Mouse (Mus musculus): ENCODE measurements around the gene Sbds. TPM values are rescaled to one million over a fixed set of nuclear protein-coding genes. Genes with fewer than 3 reads are reported as not detected.

The Sbds gene
- polyA plus RNA-seq, 2 experiments: 35.8 to 38.1 TPM

DNA sequence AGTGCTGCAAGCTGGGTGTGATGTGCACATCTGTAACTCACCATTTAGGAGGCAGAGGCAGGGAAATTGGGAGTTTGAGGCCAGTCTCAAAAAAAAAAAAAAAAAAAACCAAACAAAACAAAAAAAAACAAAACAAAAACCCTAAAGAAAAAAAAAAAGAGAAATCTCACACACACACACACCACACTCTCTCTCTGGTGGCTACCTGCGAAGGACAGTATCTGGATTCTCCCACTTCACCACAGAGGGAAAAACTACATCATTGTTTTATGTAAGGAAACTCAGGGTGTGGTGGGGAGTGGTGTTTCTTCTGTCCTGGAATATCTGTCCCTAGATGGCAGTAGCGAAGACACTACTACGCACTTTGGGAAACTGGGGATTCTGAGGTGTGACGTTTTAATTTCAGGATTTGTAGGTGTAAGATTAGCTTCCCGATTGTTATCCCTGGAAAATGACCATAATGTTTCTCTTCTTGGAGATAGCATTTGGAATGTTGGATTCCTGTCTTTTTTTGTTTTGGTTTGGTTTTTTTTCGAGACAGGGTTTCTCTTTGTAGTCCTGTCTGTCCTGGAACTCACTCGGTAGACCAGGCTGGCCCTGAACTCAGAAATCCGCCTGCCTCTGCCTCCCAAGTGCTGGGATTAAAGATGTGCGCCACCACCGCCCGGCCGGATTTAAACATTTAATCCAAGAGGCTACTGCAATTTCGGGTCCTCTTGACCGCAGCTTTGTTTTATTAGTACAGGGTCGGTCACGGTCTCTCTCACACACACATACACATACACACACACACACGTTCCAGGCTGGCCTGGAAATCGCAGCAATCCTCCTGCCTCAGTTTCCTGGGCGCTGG, 940 bp downstream of the Sbds start:
- Histone ChIP-seq H3K27ac (peak overlapping the region; percentile 65), H3K4me3 (ENCODE audit: insufficient read depth in 1 of 2, low read depth in 2 of 2, low read length in 2 of 2) (peak overlapping the region; percentile 90 to 91), H3K4me1 (replicated peaks; ENCODE audit: control insufficient read depth in 2 of 2, insufficient read depth in 2 of 2, low read length in 1 of 2) (peaks cover 5 to 21% of the 10 kb centered on the region in 2 experiments), H3K9ac (replicated peaks) (peak overlapping the region; percentile 93), H3K27me3 (ENCODE audit: control insufficient read depth, insufficient read depth, low read length) (no peaks in the 10 kb centered on the region), H3K36me3 (replicated peaks; ENCODE audit: control insufficient read depth, insufficient read depth, low read depth) (peaks cover 43% of the 10 kb centered on the region), H3K4me2 (ENCODE audit: low read depth) (peak overlapping the region; percentile 99), H3K9me3 (ENCODE audit: control insufficient read depth, low read length) (no peaks in the 10 kb centered on the region)
- ATAC-seq (ENCODE audit: insufficient read depth) (no peak), DNase-seq (ENCODE audit: low read depth in 3 of 3, low spot score in 3 of 3) (peak in 2 of 3 experiments; percentile 51 to 67)
- WGBS (ENCODE audit: insufficient replicate concordance): 4% methylated on average over 19 of the region's 19 CpGs
- peak; percentile 55 for TF ChIP-seq CTCF (IDR thresholded peaks at IDR 0.05; ENCODE audit: low read depth)
- TF ChIP-seq EP300 (IDR thresholded peaks at IDR 0.05; ENCODE audit: low read depth): no peak

- Histone ChIP-seq H3K36me3 (replicated peaks; ENCODE audit: control insufficient read depth, insufficient read depth, low read depth) (peaks cover 95% of the 10 kb centered on the region), H3K9ac (replicated peaks) (no peak overlapping the region), H3K4me3 (ENCODE audit: insufficient read depth in 1 of 2, low read depth in 2 of 2, low read length in 2 of 2) (no peak overlapping the region), H3K9me3 (ENCODE audit: control insufficient read depth, low read length) (no peaks in the 10 kb centered on the region), H3K27me3 (ENCODE audit: control insufficient read depth, insufficient read depth, low read length) (no peaks in the 10 kb centered on the region), H3K4me1 (replicated peaks; ENCODE audit: control insufficient read depth in 2 of 2, insufficient read depth in 2 of 2, low read length in 1 of 2) (no peaks in the 10 kb centered on the region), H3K27ac (no peak overlapping the region), H3K4me2 (ENCODE audit: low read depth) (no peak overlapping the region)
- TF ChIP-seq EP300 (IDR thresholded peaks at IDR 0.05; ENCODE audit: low read depth) (no peak), CTCF (IDR thresholded peaks at IDR 0.05; ENCODE audit: low read depth) (no peak)
- DNase-seq (ENCODE audit: low read depth in 3 of 3, low spot score in 3 of 3) (no peak), ATAC-seq (ENCODE audit: insufficient read depth) (no peak)
- 68% methylated on average over 5 of the region's 5 CpGs for WGBS (ENCODE audit: insufficient replicate concordance)
These were observed 7.5 kb downstream of the Sbds start for GRCm38 (mm10) chr5:130247823-130248222.

GRCm38 (mm10) chr5:130241426-130241825, 13.9 kb downstream of the Sbds start:
- H3K36me3 ChIP-seq (replicated peaks; ENCODE audit: control insufficient read depth, insufficient read depth, low read depth): peaks cover 87% of the 10 kb centered on the region
- no peaks in the 10 kb centered on the region for H3K27me3 ChIP-seq (ENCODE audit: control insufficient read depth, insufficient read depth, low read length)
- TF ChIP-seq EP300 (IDR thresholded peaks at IDR 0.05; ENCODE audit: low read depth) (no peak), CTCF (IDR thresholded peaks at IDR 0.05; ENCODE audit: low read depth) (no peak)
- H3K4me2 ChIP-seq (ENCODE audit: low read depth): no peak overlapping the region
- no peak for ATAC-seq (ENCODE audit: insufficient read depth)
- H3K27ac ChIP-seq: no peak overlapping the region
- H3K4me1 ChIP-seq (replicated peaks; ENCODE audit: control insufficient read depth in 2 of 2, insufficient read depth in 2 of 2, low read length in 1 of 2): no peaks in the 10 kb centered on the region
- H3K9ac ChIP-seq (replicated peaks): no peak overlapping the region
- H3K4me3 ChIP-seq (ENCODE audit: insufficient read depth in 1 of 2, low read depth in 2 of 2, low read length in 2 of 2): no peak overlapping the region
- no peak for DNase-seq (ENCODE audit: low read depth in 3 of 3, low spot score in 3 of 3)
- no peaks in the 10 kb centered on the region for H3K9me3 ChIP-seq (ENCODE audit: control insufficient read depth, low read length)
- WGBS (ENCODE audit: insufficient replicate concordance): 84% methylated on average over 12 of the region's 12 CpGs

DNA sequence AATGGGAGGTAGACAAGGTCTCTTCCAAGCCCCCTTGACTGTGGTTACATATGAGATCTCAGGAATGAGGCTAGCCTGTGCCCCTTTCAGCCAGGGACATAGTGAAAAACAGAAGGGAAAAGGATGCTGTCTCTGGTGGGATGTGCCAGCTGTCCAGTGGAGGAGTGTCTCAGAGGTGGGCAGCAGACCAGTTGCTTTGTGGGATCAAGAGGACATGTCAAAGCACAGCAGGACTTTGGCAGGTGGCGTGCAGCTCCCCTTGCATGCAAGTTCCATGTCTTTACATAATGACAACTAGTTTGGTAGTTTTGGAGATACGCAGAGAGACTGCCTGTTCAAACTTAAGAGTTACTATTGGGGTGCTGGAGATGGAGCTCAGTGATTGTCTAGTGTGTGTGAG, 15.5 kb downstream of the Sbds start:
- no peaks in the 10 kb centered on the region for H3K27me3 ChIP-seq (ENCODE audit: control insufficient read depth, insufficient read depth, low read length)
- no peaks in the 10 kb centered on the region for H3K9me3 ChIP-seq (ENCODE audit: control insufficient read depth, low read length)
- no peak overlapping the region for H3K4me3 ChIP-seq (ENCODE audit: insufficient read depth in 1 of 2, low read depth in 2 of 2, low read length in 2 of 2)
- H3K27ac ChIP-seq: no peak overlapping the region
- ATAC-seq (ENCODE audit: insufficient read depth) (no peak), DNase-seq (ENCODE audit: low read depth in 3 of 3, low spot score in 3 of 3) (no peak)
- H3K36me3 ChIP-seq (replicated peaks; ENCODE audit: control insufficient read depth, insufficient read depth, low read depth): peaks cover 86% of the 10 kb centered on the region
- TF ChIP-seq EP300 (IDR thresholded peaks at IDR 0.05; ENCODE audit: low read depth): no peak
- TF ChIP-seq CTCF (IDR thresholded peaks at IDR 0.05; ENCODE audit: low read depth): no peak
- no peak overlapping the region for H3K9ac ChIP-seq (replicated peaks)
- H3K4me1 ChIP-seq (replicated peaks; ENCODE audit: control insufficient read depth in 2 of 2, insufficient read depth in 2 of 2, low read length in 1 of 2): no peaks in the 10 kb centered on the region
- H3K4me2 ChIP-seq (ENCODE audit: low read depth): no peak overlapping the region
- WGBS (ENCODE audit: insufficient replicate concordance): 86% methylated on average over 2 of the region's 2 CpGs

- WGBS (ENCODE audit: insufficient replicate concordance): 87% methylated on average over 7 of the region's 7 CpGs
- no peak overlapping the region for H3K9ac ChIP-seq (replicated peaks)
- no peak overlapping the region for H3K4me3 ChIP-seq (ENCODE audit: insufficient read depth in 1 of 2, low read depth in 2 of 2, low read length in 2 of 2)
- no peak for ATAC-seq (ENCODE audit: insufficient read depth)
- H3K4me2 ChIP-seq (ENCODE audit: low read depth): no peak overlapping the region
- H3K36me3 ChIP-seq (replicated peaks; ENCODE audit: control insufficient read depth, insufficient read depth, low read depth): peaks cover 86% of the 10 kb centered on the region
- H3K4me1 ChIP-seq (replicated peaks; ENCODE audit: control insufficient read depth in 2 of 2, insufficient read depth in 2 of 2, low read length in 1 of 2): no peaks in the 10 kb centered on the region
- no peak for DNase-seq (ENCODE audit: low read depth in 3 of 3, low spot score in 3 of 3)
- no peak overlapping the region for H3K27ac ChIP-seq
- TF ChIP-seq EP300 (IDR thresholded peaks at IDR 0.05; ENCODE audit: low read depth): no peak
- no peak for TF ChIP-seq CTCF (IDR thresholded peaks at IDR 0.05; ENCODE audit: low read depth)
- H3K9me3 ChIP-seq (ENCODE audit: control insufficient read depth, low read length): no peaks in the 10 kb centered on the region
- no peaks in the 10 kb centered on the region for H3K27me3 ChIP-seq (ENCODE audit: control insufficient read depth, insufficient read depth, low read length)
These were observed 16.1 kb downstream of the Sbds start for GRCm38 (mm10) chr5:130239236-130239635.
